Mouse (Mus musculus): ENCODE data around the gene Serpini1. TPM values are rescaled to one million over a fixed set of nuclear protein-coding genes. Genes with fewer than 3 reads are reported as not detected.

The Serpini1 gene
- polyA plus RNA-seq, 1 experiment from 2014 or later = 5.5 TPM

GRCm38 (mm10) chr3:75556695-75557291 is 554 bp upstream of the Serpini1 start, which contains the start of gene Pdcd10:
Pdcd10 (minus strand) TSS chr3:75556856.
- no peaks in the 10 kb centered on the region for H3K9me3 ChIP-seq
- peak within 1 kb of the TSS; percentile 96 for H3K4me3 ChIP-seq
- peak; percentile 99 for ATAC-seq (ENCODE audit: insufficient number of reproducible peaks, insufficient read depth, low FRiP score, low TSS enrichment, low read depth)
- WGBS = 0% methylated on average over 35 of the region's 35 CpGs
- H3K4me1 ChIP-seq = peaks cover 8% of the 10 kb centered on the region
- H3K36me3 ChIP-seq = no peaks in the 10 kb centered on the region
- peak within 1 kb of the TSS; percentile 68 for H3K27ac ChIP-seq
- H3K27me3 ChIP-seq = no peaks in the 10 kb centered on the region
- H3K9ac ChIP-seq = peak within 1 kb of the TSS; percentile 93
- H3K4me2 ChIP-seq = peak within 1 kb of the TSS; percentile 83

DNA sequence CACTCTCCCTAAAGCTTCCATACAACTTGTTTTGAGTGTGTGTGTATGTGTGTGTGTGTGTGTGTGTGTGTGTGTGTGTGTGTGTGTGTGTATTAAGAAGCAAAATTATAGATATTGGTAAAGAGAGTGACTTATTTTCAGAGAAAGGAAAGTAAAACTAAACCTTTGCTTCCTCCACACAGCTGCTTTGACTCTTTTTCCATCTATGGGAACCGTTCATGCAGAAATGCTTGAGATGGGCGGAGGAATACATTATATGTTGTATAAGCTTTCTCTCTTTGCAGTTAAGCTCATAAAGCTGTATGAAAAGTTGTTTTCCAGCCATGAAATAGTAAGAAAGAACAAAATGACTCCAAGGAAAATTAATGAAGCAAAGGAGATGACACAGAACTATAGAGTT is 16.7 kb downstream of the Serpini1 start:
- no peaks in the 10 kb centered on the region for H3K4me1 ChIP-seq
- no peak for ATAC-seq (ENCODE audit: insufficient number of reproducible peaks, insufficient read depth, low FRiP score, low TSS enrichment, low read depth)
- H3K27ac ChIP-seq = no peak overlapping the region
- no peak overlapping the region for H3K4me2 ChIP-seq
- no peaks in the 10 kb centered on the region for H3K36me3 ChIP-seq
- H3K4me3 ChIP-seq = no peak overlapping the region
- H3K9ac ChIP-seq = no peak overlapping the region
- no peaks in the 10 kb centered on the region for H3K9me3 ChIP-seq
- no peaks in the 10 kb centered on the region for H3K27me3 ChIP-seq
- WGBS = 70% methylated on average over 2 of the region's 2 CpGs

- Histone ChIP-seq H3K9ac (no peak overlapping the region), H3K9me3 (no peaks in the 10 kb centered on the region), H3K27me3 (no peaks in the 10 kb centered on the region), H3K4me1 (no peaks in the 10 kb centered on the region), H3K27ac (no peak overlapping the region), H3K4me3 (no peak overlapping the region), H3K36me3 (no peaks in the 10 kb centered on the region), H3K4me2 (no peak overlapping the region)
- 75% methylated on average over 1 of the region's 1 CpGs for WGBS
- no peak for ATAC-seq (ENCODE audit: insufficient number of reproducible peaks, insufficient read depth, low FRiP score, low TSS enrichment, low read depth)
These were observed 18.2 kb downstream of the Serpini1 start for GRCm38 (mm10) chr3:75575582-75575981.

DNA sequence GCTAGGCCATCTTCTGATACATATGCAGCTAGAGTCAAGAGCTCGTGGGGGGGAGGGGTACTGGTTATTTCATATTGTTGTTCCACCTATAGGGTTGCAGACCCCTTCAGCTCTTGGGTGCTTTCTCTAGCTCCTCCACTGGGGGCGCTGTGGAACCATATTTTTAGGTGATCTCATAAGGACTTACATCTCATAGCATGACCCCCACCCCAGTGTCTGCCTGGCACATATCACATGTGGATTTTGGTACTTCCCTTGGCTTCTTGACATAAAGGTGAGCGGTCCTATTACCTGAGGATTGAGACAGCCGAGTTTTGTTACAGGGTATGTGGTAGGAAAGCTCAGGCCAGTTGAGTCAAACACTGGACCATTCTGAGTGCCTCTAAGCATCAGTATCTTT is 22.0 kb downstream of the Serpini1 start:
- no peaks in the 10 kb centered on the region for H3K4me1 ChIP-seq
- H3K4me2 ChIP-seq = no peak overlapping the region
- WGBS = 53% methylated on average over 4 of the region's 4 CpGs
- no peaks in the 10 kb centered on the region for H3K9me3 ChIP-seq
- no peak overlapping the region for H3K4me3 ChIP-seq
- no peak overlapping the region for H3K27ac ChIP-seq
- ATAC-seq (ENCODE audit: insufficient number of reproducible peaks, insufficient read depth, low FRiP score, low TSS enrichment, low read depth) = no peak
- no peaks in the 10 kb centered on the region for H3K27me3 ChIP-seq
- no peak overlapping the region for H3K9ac ChIP-seq
- no peaks in the 10 kb centered on the region for H3K36me3 ChIP-seq

GRCm38 (mm10) chr3:75583293-75583692 is 25.9 kb downstream of the Serpini1 start:
- Histone ChIP-seq H3K27me3 (no peaks in the 10 kb centered on the region), H3K4me2 (no peak overlapping the region), H3K9me3 (no peaks in the 10 kb centered on the region), H3K9ac (no peak overlapping the region), H3K4me3 (no peak overlapping the region), H3K27ac (no peak overlapping the region), H3K4me1 (no peaks in the 10 kb centered on the region), H3K36me3 (no peaks in the 10 kb centered on the region)
- no peak for ATAC-seq (ENCODE audit: insufficient number of reproducible peaks, insufficient read depth, low FRiP score, low TSS enrichment, low read depth)
- WGBS = 95% methylated on average over 3 of the region's 3 CpGs

GRCm38 (mm10) chr3:75584898-75585297 is 27.6 kb downstream of the Serpini1 start:
- WGBS = 81% methylated on average over 4 of the region's 4 CpGs
- Histone ChIP-seq H3K4me2 (no peak overlapping the region), H3K9me3 (no peaks in the 10 kb centered on the region), H3K27ac (no peak overlapping the region), H3K4me1 (no peaks in the 10 kb centered on the region), H3K36me3 (no peaks in the 10 kb centered on the region), H3K27me3 (no peaks in the 10 kb centered on the region), H3K9ac (no peak overlapping the region), H3K4me3 (no peak overlapping the region)
- ATAC-seq (ENCODE audit: insufficient number of reproducible peaks, insufficient read depth, low FRiP score, low TSS enrichment, low read depth) = no peak

GRCm38 (mm10) chr3:75611019-75611418 is 53.7 kb downstream of the Serpini1 start:
- Histone ChIP-seq H3K4me3 (no peak overlapping the region), H3K36me3 (no peaks in the 10 kb centered on the region), H3K4me2 (no peak overlapping the region), H3K4me1 (no peaks in the 10 kb centered on the region), H3K9me3 (no peaks in the 10 kb centered on the region), H3K9ac (no peak overlapping the region), H3K27ac (no peak overlapping the region), H3K27me3 (no peaks in the 10 kb centered on the region)
- ATAC-seq (ENCODE audit: insufficient number of reproducible peaks, insufficient read depth, low FRiP score, low TSS enrichment, low read depth) = no peak
- WGBS = 86% methylated on average over 7 of the region's 7 CpGs

DNA sequence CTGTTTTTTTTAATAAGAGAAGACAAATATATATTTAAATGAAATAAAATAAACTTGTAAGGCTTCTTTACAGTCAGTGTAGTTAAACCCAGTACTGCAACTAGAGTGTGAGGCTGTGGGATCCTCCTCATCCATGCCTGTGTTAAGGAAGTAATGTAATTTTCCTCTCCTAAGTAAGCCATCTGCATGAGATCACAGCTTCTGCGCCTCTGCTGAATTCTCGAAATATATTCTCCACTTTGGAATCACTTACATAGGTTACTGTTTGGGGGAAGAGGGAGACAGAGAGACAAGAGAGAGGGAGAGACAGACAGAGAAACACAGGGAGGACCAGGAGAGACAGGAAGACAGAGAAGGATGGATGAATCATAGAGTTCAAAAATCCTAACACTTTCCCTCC is 67.3 kb downstream of the Serpini1 start:
- 85% methylated on average over 2 of the region's 2 CpGs for WGBS
- no peak overlapping the region for H3K4me2 ChIP-seq
- no peaks in the 10 kb centered on the region for H3K27me3 ChIP-seq
- no peaks in the 10 kb centered on the region for H3K36me3 ChIP-seq
- H3K27ac ChIP-seq = no peak overlapping the region
- no peak overlapping the region for H3K9ac ChIP-seq
- no peaks in the 10 kb centered on the region for H3K9me3 ChIP-seq
- ATAC-seq (ENCODE audit: insufficient number of reproducible peaks, insufficient read depth, low FRiP score, low TSS enrichment, low read depth) = no peak
- no peak overlapping the region for H3K4me3 ChIP-seq
- H3K4me1 ChIP-seq = no peaks in the 10 kb centered on the region

DNA sequence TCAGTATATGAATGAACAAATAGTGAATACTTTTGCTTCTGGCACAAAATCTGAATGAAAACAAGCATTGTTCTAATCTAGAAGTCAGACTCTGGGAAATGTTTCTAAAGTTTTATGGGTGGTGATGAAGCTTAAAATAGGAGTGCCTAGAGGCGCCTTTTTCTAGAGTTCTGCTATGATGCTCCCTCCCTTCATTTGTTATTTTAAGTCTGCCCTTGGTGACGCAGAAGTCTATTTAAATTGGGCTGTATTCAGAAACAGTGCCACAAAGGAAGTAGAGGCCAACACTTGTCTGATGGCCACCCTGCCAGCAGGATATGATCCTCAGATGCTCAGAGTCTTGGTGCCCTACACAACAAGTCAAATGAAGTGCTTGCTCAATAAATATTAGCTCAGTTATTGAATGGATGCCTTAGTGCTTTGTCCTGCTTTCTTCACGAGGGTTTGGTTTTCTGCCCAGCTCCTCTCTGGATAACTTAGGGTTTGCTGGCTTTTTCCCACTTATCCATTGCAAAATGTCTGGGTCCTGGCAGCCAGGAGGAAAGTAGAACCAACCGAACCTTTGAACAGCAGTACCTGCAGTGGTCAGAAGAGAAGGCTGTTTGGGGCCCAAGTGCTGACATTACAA is 73.8 kb downstream of the Serpini1 start:
- H3K27ac ChIP-seq = no peak overlapping the region
- no peaks in the 10 kb centered on the region for H3K9me3 ChIP-seq
- no peak overlapping the region for H3K9ac ChIP-seq
- 0 out of 2 replicates have a peak, but pooled peaks cover 5% of the 10 kb centered on the region for H3K4me1 ChIP-seq
- 73% methylated on average over 4 of the region's 4 CpGs for WGBS
- ATAC-seq (ENCODE audit: insufficient number of reproducible peaks, insufficient read depth, low FRiP score, low TSS enrichment, low read depth) = no peak
- H3K4me2 ChIP-seq = no peak overlapping the region
- H3K36me3 ChIP-seq = no peaks in the 10 kb centered on the region
- H3K27me3 ChIP-seq = no peaks in the 10 kb centered on the region
- no peak overlapping the region for H3K4me3 ChIP-seq

GRCm38 (mm10) chr3:75633221-75633620 is 75.9 kb downstream of the Serpini1 start:
- Histone ChIP-seq H3K27me3 (no peaks in the 10 kb centered on the region), H3K9ac (no peak overlapping the region), H3K9me3 (no peaks in the 10 kb centered on the region), H3K4me2 (no peak overlapping the region), H3K27ac (peak overlapping the region; percentile 44; the same call in 1 of the 2 replicates), H3K4me3 (no peak overlapping the region), H3K36me3 (no peaks in the 10 kb centered on the region), H3K4me1 (0 out of 2 replicates have a peak, but pooled peaks cover 5% of the 10 kb centered on the region)
- 76% methylated on average over 1 of the region's 1 CpGs for WGBS
- no peak; the same call in 1 of the 2 replicates for ATAC-seq (ENCODE audit: insufficient number of reproducible peaks, insufficient read depth, low FRiP score, low TSS enrichment, low read depth)

DNA sequence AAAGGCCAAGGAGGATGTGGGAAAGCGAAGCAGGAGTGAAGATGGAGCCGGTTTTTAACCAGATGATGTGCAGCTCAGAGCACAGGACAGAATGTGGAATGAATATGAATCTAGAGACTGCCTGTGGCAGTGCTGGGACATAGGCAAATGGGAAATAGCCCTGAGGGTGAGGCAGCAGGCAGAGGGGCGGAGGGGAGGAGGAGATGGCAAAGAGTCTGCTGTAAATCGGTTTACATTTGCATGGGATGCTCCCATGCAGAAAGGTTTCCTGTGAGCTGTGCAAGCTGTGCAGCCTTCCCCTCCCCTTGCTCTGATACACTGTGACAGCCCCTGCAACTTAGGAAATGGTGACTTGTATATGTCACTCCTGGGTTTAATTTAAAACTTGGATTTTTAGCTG is 76.3 kb downstream of the Serpini1 start:
- Histone ChIP-seq H3K27ac (peak overlapping the region; percentile 44; the same call in 1 of the 2 replicates), H3K9ac (no peak overlapping the region), H3K9me3 (no peaks in the 10 kb centered on the region), H3K27me3 (no peaks in the 10 kb centered on the region), H3K4me3 (no peak overlapping the region), H3K36me3 (no peaks in the 10 kb centered on the region), H3K4me1 (0 out of 2 replicates have a peak, but pooled peaks cover 5% of the 10 kb centered on the region), H3K4me2 (no peak overlapping the region)
- WGBS = 41% methylated on average over 4 of the region's 4 CpGs
- no peak for ATAC-seq (ENCODE audit: insufficient number of reproducible peaks, insufficient read depth, low FRiP score, low TSS enrichment, low read depth)

- Histone ChIP-seq H3K9ac (no peak overlapping the region), H3K4me2 (no peak overlapping the region), H3K27me3 (no peaks in the 10 kb centered on the region), H3K4me3 (no peak overlapping the region), H3K27ac (no peak overlapping the region), H3K9me3 (no peaks in the 10 kb centered on the region), H3K4me1 (0 out of 2 replicates have a peak, but pooled peaks cover 5% of the 10 kb centered on the region), H3K36me3 (no peaks in the 10 kb centered on the region)
- ATAC-seq (ENCODE audit: insufficient number of reproducible peaks, insufficient read depth, low FRiP score, low TSS enrichment, low read depth) = no peak
- 91% methylated on average over 1 of the region's 1 CpGs for WGBS
These were observed 78.3 kb downstream of the Serpini1 start for GRCm38 (mm10) chr3:75635648-75636047.
